Mouse (Mus musculus) thymus, postnatal 36 days (tissue): Measurements from ENCODE around the gene Olfr667.
"Not testable (repeated sequence)": the region's sequence is repeated elsewhere in the genome, so short reads cannot be mapped to it uniquely, and the experiment has no call there.

Experiments used
- DNase-seq, 2 experiments: peaks; one replicate each; pipeline ENCODE4 v3.0.0; 2022; ENCODE audit warnings: mixed read lengths in 2 of 2

Gene Olfr667

DNA sequence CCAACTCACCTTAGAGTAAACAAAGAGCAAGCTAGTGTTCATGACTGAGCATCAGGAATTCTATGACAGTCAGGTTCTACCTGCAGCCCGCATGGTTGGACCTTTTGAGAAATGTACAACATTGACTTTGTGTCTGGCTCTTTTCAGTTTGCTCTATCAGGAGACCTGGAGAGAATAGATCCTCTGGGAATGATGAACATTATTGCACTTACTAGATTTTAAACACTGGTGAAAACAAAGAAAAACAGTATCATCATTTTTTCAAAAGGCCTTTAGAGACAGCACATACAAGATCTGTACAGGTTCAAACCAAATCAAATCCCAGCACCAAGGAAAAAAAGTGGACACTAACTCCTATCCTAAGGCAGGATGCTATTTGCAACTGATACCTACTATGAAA, at the start of gene Olfr667:
Gene Olfr667, minus strand, starts transcription at position 101 of the 400 bp plus-strand sequence.
- DNase-seq = no peak

DNA sequence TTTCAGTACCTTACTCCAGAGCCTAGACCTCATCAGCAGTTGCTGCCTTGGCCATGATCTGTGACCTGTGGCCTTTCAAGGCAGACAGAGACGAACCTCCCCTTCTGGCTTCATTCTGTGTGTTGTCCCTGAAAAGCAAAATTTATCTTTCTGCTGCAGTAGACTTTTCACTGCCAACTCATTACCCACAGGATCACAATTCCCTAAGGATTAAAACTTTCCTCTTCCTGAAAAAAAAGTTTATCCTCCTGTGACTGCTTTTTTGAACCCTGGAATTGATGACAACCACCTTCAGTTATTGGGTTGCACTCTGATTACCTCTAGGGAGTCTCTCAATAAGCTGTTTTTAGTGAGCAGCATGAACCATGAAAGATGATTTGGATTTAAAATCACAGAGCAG, 41.2 kb upstream of the Olfr667 start, which contains the start of gene Olfr670:
Gene Olfr670, minus strand, starts transcription at position 101 of the 400 bp plus-strand sequence.
- no peak for DNase-seq

GRCm38 (mm10) chr7:104950234-104950633, 29.0 kb upstream of the Olfr667 start:
- DNase-seq = not testable (repeated sequence)

- DNase-seq = no peak
Observed at GRCm38 (mm10) chr7:104933940-104934339, 12.7 kb upstream of the Olfr667 start, which contains the start of gene Olfr669. Gene Olfr669, plus strand, starts transcription at chr7:104934240.

DNA sequence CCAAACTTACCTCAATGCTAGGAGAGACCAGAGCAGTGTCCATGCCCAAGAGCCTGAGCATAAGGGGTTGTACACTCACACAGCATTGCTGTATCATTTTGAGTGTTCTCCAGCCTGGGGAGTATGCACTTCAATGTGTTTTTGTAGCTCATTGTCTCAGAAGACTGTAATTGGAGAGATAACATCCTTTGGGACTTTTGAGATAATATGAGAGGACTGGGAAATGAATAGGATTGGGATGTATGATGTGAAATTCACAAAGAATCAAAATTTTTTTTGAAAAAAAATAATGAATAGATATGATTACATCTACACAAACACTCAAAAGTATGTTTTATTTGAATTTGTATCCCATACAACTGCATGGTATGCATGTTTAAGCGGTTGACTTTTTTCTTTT, 6.7 kb upstream of the Olfr667 start, which contains the start of gene Olfr668:
Gene Olfr668, minus strand, starts transcription at position 101 of the 400 bp plus-strand sequence.
- no peak for DNase-seq

GRCm38 (mm10) chr7:104895852-104896251, 25.4 kb downstream of the Olfr667 start, which contains the start of gene Olfr666:
Gene Olfr666, minus strand, starts transcription at chr7:104895952.
- no peak for DNase-seq

GRCm38 (mm10) chr7:104877731-104878130, 43.6 kb downstream of the Olfr667 start, which contains the start of gene Olfr665:
Gene Olfr665, plus strand, starts transcription at chr7:104878031.
- DNase-seq = no peak
